Mouse (Mus musculus) C2C12 (cell line): Measurements from ENCODE around the gene Paqr9.

ENCODE experiments used
- CEBPB ChIP-seq: IDR thresholded peaks from one replicate; pipeline ENCODE4 v1.6.1; 2011; ENCODE audit warnings: low read depth, mild to moderate bottlenecking, control low read depth, moderate library complexity
- CTCF ChIP-seq: IDR thresholded peaks from one replicate; pipeline ENCODE4 v1.5.1; 2011; ENCODE audit not compliant: control insufficient read depth, insufficient read depth, insufficient read length
- FOSL1 ChIP-seq: IDR thresholded peaks from one replicate; pipeline ENCODE4 v1.8.0; 2011; ENCODE audit warnings: mild to moderate bottlenecking, low read length; ENCODE audit not compliant: poor library complexity, insufficient read depth, severe bottlenecking
- MAX ChIP-seq: IDR thresholded peaks from one replicate; pipeline ENCODE4 v1.6.1; 2011; ENCODE audit warnings: mild to moderate bottlenecking, control low read depth
- MYOD1 ChIP-seq: IDR thresholded peaks from one replicate; pipeline ENCODE4 v1.6.1; 2011; ENCODE audit warnings: low read depth; ENCODE audit not compliant: control insufficient read depth, insufficient read length
- MYOG ChIP-seq: IDR thresholded peaks from one replicate; pipeline ENCODE4 v1.6.1; 2011; ENCODE audit not compliant: control insufficient read depth, insufficient read length; ENCODE audit errors: extremely low read depth
- USF1 ChIP-seq: IDR thresholded peaks from one replicate; pipeline ENCODE4 v1.6.1; 2011; ENCODE audit warnings: low read depth, mild to moderate bottlenecking, control low read depth, moderate library complexity

DNA sequence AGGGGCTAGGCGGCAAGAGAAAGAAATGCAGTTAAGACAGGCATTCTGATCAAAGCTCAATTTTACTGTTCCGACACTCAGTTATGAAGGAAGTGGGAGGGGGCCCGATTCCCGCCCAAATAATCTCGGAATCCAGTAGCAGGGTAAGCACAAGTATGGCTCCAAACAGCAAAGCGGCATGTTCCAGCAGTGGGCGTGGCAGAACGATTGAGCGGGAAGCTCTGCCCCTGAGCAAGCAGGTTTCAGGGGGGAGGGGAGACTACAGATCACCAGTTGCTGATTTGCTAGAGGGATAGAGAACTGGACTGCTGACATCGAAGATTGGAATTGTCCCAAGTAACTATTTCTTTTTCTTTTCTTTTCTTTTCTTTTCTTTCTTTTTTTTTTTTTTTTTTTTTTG lies 37.9 kb upstream of the Paqr9 start:
- TF ChIP-seq CTCF (no peak), FOSL1 (no peak), MAX (no peak), USF1 (no peak), CEBPB (no peak), MYOD1 (no peak), MYOG (no peak)
